Mouse (Mus musculus) ES-Bruce4 (cell line): ENCODE measurements around the gene Tyrobp. TPM values are rescaled to one million over a fixed set of nuclear protein-coding genes. Genes with fewer than 3 reads are reported as not detected.
A peak's percentile ranks its signal among the peaks of the same experiment; 100 is the strongest.

Experiments used
- H3K27ac ChIP-seq: 2 replicates; pipeline ENCODE4 v1.5.1; 2012; ENCODE audit warnings: low read length, inconsistent platforms; ENCODE audit not compliant: insufficient read depth
- H3K27me3 ChIP-seq: 2 replicates; pipeline ENCODE4 v1.6.1; 2012; ENCODE audit warnings: mild to moderate bottlenecking, low read length, inconsistent platforms; ENCODE audit not compliant: control insufficient read depth, poor library complexity, insufficient read depth, severe bottlenecking
- H3K36me3 ChIP-seq: 2 replicates; pipeline ENCODE4 v1.6.1; 2012; ENCODE audit warnings: inconsistent platforms, mild to moderate bottlenecking, low read length, moderate library complexity; ENCODE audit not compliant: control insufficient read depth, poor library complexity, insufficient read depth, severe bottlenecking
- H3K4me1 ChIP-seq: one replicate; pipeline ENCODE4 v1.8.1; 2011; ENCODE audit warnings: low read length; ENCODE audit not compliant: control insufficient read depth, insufficient read depth
- H3K4me3 ChIP-seq: 2 replicates; pipeline ENCODE4 v1.5.1; 2011; ENCODE audit warnings: low read depth, mild to moderate bottlenecking, low read length
- H3K9ac ChIP-seq: 2 replicates; pipeline ENCODE4 v1.6.1; 2012; ENCODE audit warnings: low read depth, mild to moderate bottlenecking, inconsistent platforms; ENCODE audit not compliant: poor library complexity, severe bottlenecking
- H3K9me3 ChIP-seq: replicated peaks from 2 replicates; pipeline ENCODE4 v1.6.1; 2012; ENCODE audit warnings: mild to moderate bottlenecking, low read length, inconsistent platforms; ENCODE audit not compliant: control insufficient read depth, poor library complexity, insufficient read depth, severe bottlenecking
- CTCF ChIP-seq: IDR thresholded peaks from one replicate; pipeline ENCODE4 v1.8.1; 2011; ENCODE audit warnings: low read depth, low read length
- EP300 ChIP-seq: IDR thresholded peaks from 2 replicates; pipeline ENCODE4 v1.6.1; 2011; ENCODE audit warnings: low read depth, low read length; ENCODE audit not compliant: insufficient read depth
- POLR2A ChIP-seq: IDR thresholded peaks from one replicate; pipeline ENCODE4 v1.8.1; 2011; ENCODE audit warnings: low read length; ENCODE audit not compliant: insufficient read depth
- polyA plus RNA-seq: library from polyadenylated mRNA; stranded (reverse); fragments of >200 nt; gene quantifications from 2 replicates; pipeline ENCODE4 v1.2.4, GENCODE M21; 2011; ENCODE audit warnings: low read depth; ENCODE audit not compliant: missing spikeins, insufficient read depth, insufficient read length

Tyrobp gene
- polyA plus RNA-seq, 1 experiment, result not detected

GRCm38 (mm10) chr7:30431793-30432192 is 18.2 kb downstream of the Tyrobp start:
- no peaks in the 10 kb centered on the region for H3K9me3 ChIP-seq
- H3K27ac ChIP-seq, result no peak overlapping the region
- H3K4me3 ChIP-seq, result no peak overlapping the region
- peaks cover 2% of the 10 kb centered on the region for H3K4me1 ChIP-seq
- no peaks in the 10 kb centered on the region for H3K27me3 ChIP-seq
- peaks cover 17% of the 10 kb centered on the region for H3K36me3 ChIP-seq
- H3K9ac ChIP-seq, result no peak overlapping the region
- TF ChIP-seq POLR2A (no peak), EP300 (no peak), CTCF (peak; percentile 24)

- Histone ChIP-seq H3K27ac (peak overlapping the region; percentile 82), H3K4me1 (peaks cover 3% of the 10 kb centered on the region), H3K9ac (no peak overlapping the region), H3K9me3 (no peaks in the 10 kb centered on the region), H3K36me3 (0 out of 2 replicates have a peak, but pooled peaks cover 3% of the 10 kb centered on the region), H3K27me3 (no peaks in the 10 kb centered on the region), H3K4me3 (no peak overlapping the region)
- no peak for TF ChIP-seq POLR2A
- TF ChIP-seq EP300, result peak; percentile 56; the same call in 1 of the 2 replicates
Observed at GRCm38 (mm10) chr7:30434238-30434637, 20.7 kb downstream of the Tyrobp start.

GRCm38 (mm10) chr7:30434701-30435100 is 21.1 kb downstream of the Tyrobp start:
- 0 out of 2 replicates have a peak, but pooled peaks cover 3% of the 10 kb centered on the region for H3K36me3 ChIP-seq
- TF ChIP-seq POLR2A, result no peak
- no peak for TF ChIP-seq EP300
- TF ChIP-seq CTCF, result no peak
- no peak overlapping the region for H3K9ac ChIP-seq
- H3K4me3 ChIP-seq, result no peak overlapping the region
- peaks cover 3% of the 10 kb centered on the region for H3K4me1 ChIP-seq
- H3K27ac ChIP-seq, result peak overlapping the region; percentile 82
- no peaks in the 10 kb centered on the region for H3K27me3 ChIP-seq
- H3K9me3 ChIP-seq, result no peaks in the 10 kb centered on the region

- Histone ChIP-seq H3K27me3 (no peaks in the 10 kb centered on the region), H3K9ac (no peak overlapping the region), H3K9me3 (no peaks in the 10 kb centered on the region), H3K36me3 (0 out of 2 replicates have a peak, but pooled peaks cover 3% of the 10 kb centered on the region), H3K4me1 (peaks cover 1% of the 10 kb centered on the region), H3K27ac (peak overlapping the region; percentile 82), H3K4me3 (peak overlapping the region; percentile 13; the same call in 1 of the 2 replicates)
- TF ChIP-seq POLR2A (no peak), CTCF (no peak), EP300 (peak; percentile 93)
Observed at GRCm38 (mm10) chr7:30435156-30435555, 21.6 kb downstream of the Tyrobp start.

- TF ChIP-seq CTCF (no peak), EP300 (peak; percentile 29; the same call in 1 of the 2 replicates), POLR2A (peak; percentile 60)
- Histone ChIP-seq H3K4me3 (peak overlapping the region; percentile 70), H3K9ac (peak overlapping the region; percentile 32), H3K27ac (peak overlapping the region; percentile 60), H3K27me3 (no peaks in the 10 kb centered on the region), H3K36me3 (0 out of 2 replicates have a peak, but pooled peaks cover 3% of the 10 kb centered on the region), H3K4me1 (peaks cover 1% of the 10 kb centered on the region), H3K9me3 (no peaks in the 10 kb centered on the region)
Observed at GRCm38 (mm10) chr7:30436879-30437278, 23.3 kb downstream of the Tyrobp start.

- Histone ChIP-seq H3K9ac (peak overlapping the region; percentile 23), H3K9me3 (no peaks in the 10 kb centered on the region), H3K36me3 (0 out of 2 replicates have a peak, but pooled peaks cover 2% of the 10 kb centered on the region), H3K4me3 (peak overlapping the region; percentile 53), H3K27me3 (no peaks in the 10 kb centered on the region), H3K27ac (peak overlapping the region; percentile 65), H3K4me1 (peaks cover 1% of the 10 kb centered on the region)
- TF ChIP-seq EP300 (no peak), POLR2A (no peak), CTCF (no peak)
Observed at GRCm38 (mm10) chr7:30439734-30440133, 26.2 kb downstream of the Tyrobp start.
